Mouse (Mus musculus) heart, adult 2 months (tissue): ENCODE data around the gene Sptlc2.

ENCODE experiments used
- CTCF ChIP-seq: fragments of 200-600 bp; IDR thresholded peaks from 2 replicates; pipeline ENCODE4 v1.8.1; 2022; ENCODE audit warnings: antibody characterized with exemption, mild to moderate bottlenecking, moderate library complexity
- POLR2A ChIP-seq: fragments of 200-500 bp; IDR thresholded peaks from 2 replicates; pipeline ENCODE4 v1.6.1; 2011; ENCODE audit warnings: mild to moderate bottlenecking, low read depth, low read length, control low read depth; ENCODE audit not compliant: insufficient read depth

- TF ChIP-seq CTCF (no peak), POLR2A (no peak)
Observed at GRCm38 (mm10) chr12:87331908-87332307, 56.2 kb downstream of the Sptlc2 start.
